Mouse (Mus musculus) C2C12 (cell line): ENCODE measurements around the gene Sla2. TPM values are rescaled to one million over a fixed set of nuclear protein-coding genes. Genes with fewer than 3 reads are reported as not detected.
"Not testable (repeated sequence)": the region's sequence is repeated elsewhere in the genome, so short reads cannot be mapped to it uniquely, and the experiment has no call there.

Source experiments
- H3K27me3 ChIP-seq: one replicate; pipeline ENCODE4 v1.6.1; 2011; ENCODE audit not compliant: control insufficient read depth, insufficient read depth, insufficient read length
- H3K36me3 ChIP-seq: one replicate; pipeline ENCODE4 v1.6.1; 2011; ENCODE audit not compliant: control insufficient read depth, insufficient read depth
- H3K4me3 ChIP-seq: one replicate; pipeline ENCODE4 v1.5.1; 2011; ENCODE audit warnings: mild to moderate bottlenecking, control low read depth; ENCODE audit not compliant: poor library complexity, insufficient read depth, severe bottlenecking
- H3K79me2 ChIP-seq: one replicate; pipeline ENCODE4 v1.6.1; 2011; ENCODE audit not compliant: control insufficient read depth, insufficient read depth
- H3K79me3 ChIP-seq: one replicate; pipeline ENCODE4 v1.6.1; 2011; ENCODE audit warnings: low read depth, control low read depth
- H3ac ChIP-seq: one replicate; pipeline ENCODE3; 2011; ENCODE audit warnings: low read depth; ENCODE audit not compliant: control insufficient read depth, insufficient read length
- CEBPB ChIP-seq: IDR thresholded peaks from one replicate; pipeline ENCODE4 v1.6.1; 2011; ENCODE audit warnings: low read depth, mild to moderate bottlenecking, control low read depth, moderate library complexity
- CTCF ChIP-seq: IDR thresholded peaks from one replicate; pipeline ENCODE4 v1.5.1; 2011; ENCODE audit not compliant: control insufficient read depth, insufficient read depth, insufficient read length
- FOSL1 ChIP-seq: IDR thresholded peaks from one replicate; pipeline ENCODE4 v1.8.0; 2011; ENCODE audit warnings: mild to moderate bottlenecking, low read length; ENCODE audit not compliant: poor library complexity, insufficient read depth, severe bottlenecking
- MAX ChIP-seq: IDR thresholded peaks from one replicate; pipeline ENCODE4 v1.6.1; 2011; ENCODE audit warnings: mild to moderate bottlenecking, control low read depth
- MYOD1 ChIP-seq: IDR thresholded peaks from one replicate; pipeline ENCODE4 v1.6.1; 2011; ENCODE audit warnings: low read depth; ENCODE audit not compliant: control insufficient read depth, insufficient read length
- MYOG ChIP-seq: IDR thresholded peaks from one replicate; pipeline ENCODE4 v1.6.1; 2011; ENCODE audit not compliant: control insufficient read depth, insufficient read length; ENCODE audit errors: extremely low read depth
- USF1 ChIP-seq: IDR thresholded peaks from one replicate; pipeline ENCODE4 v1.6.1; 2011; ENCODE audit warnings: low read depth, mild to moderate bottlenecking, control low read depth, moderate library complexity
- polyA plus RNA-seq: library from polyadenylated mRNA; unstranded; fragments of >200 nt; fragmentation: generic; extraction: Trizol; gene quantifications from one replicate; pipeline ENCODE4 v1.2.1, GENCODE M21; 2012; ENCODE audit warnings: missing spikeins

Gene Sla2
- polyA plus RNA-seq, 1 experiment = 0.13 TPM

DNA sequence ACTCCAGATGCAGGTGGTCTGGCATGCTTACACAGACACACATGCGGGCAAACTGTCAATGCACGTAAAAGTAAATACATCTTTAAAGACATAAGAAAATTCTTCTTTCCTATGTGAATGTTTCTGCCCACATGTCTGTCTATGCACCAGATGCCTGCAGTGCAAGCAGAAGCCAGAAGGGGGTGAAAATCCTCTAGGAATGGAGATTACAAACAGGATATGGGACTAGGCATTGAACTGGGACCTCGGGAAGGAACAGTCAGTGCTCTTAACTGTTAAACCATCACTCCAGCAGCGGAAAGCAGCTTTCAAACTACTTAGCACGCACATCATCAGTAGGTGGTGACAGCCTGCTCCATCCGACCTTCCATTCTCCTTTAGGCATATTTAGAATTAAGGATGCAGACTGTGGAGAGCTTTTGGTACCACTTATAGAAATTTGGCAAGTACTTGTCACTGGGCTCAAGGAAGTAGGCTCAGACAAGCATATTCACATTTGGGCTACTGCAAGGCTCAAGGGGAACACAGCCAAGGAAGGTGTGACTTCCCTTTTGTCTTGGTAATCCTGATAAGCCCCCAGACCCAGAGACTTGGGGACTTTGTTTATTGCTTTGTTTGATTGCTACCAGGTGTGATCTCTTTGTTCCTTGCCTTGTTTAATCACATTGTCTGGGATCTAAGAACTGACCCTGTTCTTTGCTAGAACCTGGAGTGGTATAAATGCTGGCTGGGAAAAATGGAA lies 18.2 kb upstream of the Sla2 start:
- TF ChIP-seq MYOD1 = no peak
- no peak for TF ChIP-seq MAX
- peak; percentile 3 for TF ChIP-seq CTCF
- TF ChIP-seq USF1 = no peak
- TF ChIP-seq CEBPB = no peak
- TF ChIP-seq MYOG = no peak
- no peak for TF ChIP-seq FOSL1
- Histone ChIP-seq H3K79me3 (no peaks in the 10 kb centered on the region), H3ac (no peak overlapping the region), H3K36me3 (no peaks in the 10 kb centered on the region), H3K27me3 (peaks cover 3% of the 10 kb centered on the region), H3K79me2 (no peaks in the 10 kb centered on the region), H3K4me3 (no peak overlapping the region)

DNA sequence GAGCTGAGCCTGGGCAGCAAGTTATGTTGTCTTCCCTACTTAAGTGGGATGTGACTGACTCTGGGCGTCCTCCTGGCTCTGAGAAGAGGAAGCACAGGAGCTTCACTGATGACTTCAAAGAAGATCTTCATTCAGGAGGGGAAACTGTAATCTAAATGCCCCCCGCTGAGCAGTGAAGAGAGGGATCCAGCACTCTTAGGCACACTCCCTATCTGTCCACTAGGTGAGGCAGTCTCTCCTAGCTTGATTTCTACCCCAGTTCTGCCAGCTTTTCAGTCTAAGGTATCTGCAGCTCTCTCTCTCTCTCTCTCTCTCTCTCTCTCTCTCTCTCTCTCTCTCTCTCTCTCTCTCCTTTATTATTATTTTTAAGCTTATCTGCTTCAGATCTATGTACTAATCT lies 16.4 kb upstream of the Sla2 start:
- TF ChIP-seq CTCF (no peak), FOSL1 (no peak), USF1 (no peak), MAX (no peak), MYOG (no peak), MYOD1 (no peak), CEBPB (no peak)
- Histone ChIP-seq H3K79me3 (no peaks in the 10 kb centered on the region), H3K4me3 (no peak overlapping the region), H3K27me3 (peaks cover 7% of the 10 kb centered on the region), H3K79me2 (no peaks in the 10 kb centered on the region), H3ac (no peak overlapping the region), H3K36me3 (no peaks in the 10 kb centered on the region)

DNA sequence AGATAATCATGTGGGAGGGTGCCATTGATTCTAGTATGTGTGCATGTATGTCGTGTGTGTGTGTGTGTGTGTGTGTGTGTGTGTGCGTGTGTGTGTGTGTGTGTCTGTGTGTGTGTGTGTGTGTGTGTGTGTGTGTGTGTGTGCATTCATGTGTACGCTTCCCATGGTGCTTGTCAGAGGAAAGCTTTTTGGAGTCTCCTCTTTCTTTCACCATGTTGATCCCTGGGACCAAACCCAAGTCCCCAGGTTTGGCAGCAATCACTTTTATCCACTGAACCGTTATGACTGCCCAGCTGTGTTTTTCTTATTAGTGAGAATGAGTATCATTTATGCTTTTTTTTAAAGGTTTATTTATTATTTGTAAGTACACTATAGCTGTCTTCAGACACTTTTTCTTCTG lies 15.4 kb upstream of the Sla2 start:
- not testable (repeated sequence) for H3K36me3 ChIP-seq

DNA sequence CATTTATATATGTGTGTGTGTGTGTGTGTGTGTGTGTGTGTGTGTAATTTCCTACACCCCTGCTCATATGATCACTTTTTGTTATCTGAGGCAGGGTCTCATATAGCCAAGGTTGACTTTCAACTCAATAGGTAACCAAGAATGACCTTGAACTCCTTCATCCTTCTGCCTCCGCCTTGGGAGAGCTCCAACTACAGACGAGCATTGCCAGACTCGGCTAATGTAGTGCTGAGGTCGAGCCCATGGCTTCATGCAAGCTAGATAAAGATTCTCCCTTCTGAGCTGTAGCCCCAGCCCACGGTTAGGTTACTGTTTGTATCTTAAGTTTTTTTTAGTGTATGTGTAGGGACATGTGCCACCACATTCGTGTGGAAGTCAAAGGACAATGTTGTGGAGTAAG lies 14.9 kb upstream of the Sla2 start:
- peaks cover 7% of the 10 kb centered on the region for H3K27me3 ChIP-seq
- H3ac ChIP-seq = no peak overlapping the region
- H3K36me3 ChIP-seq = no peaks in the 10 kb centered on the region
- H3K79me2 ChIP-seq = no peaks in the 10 kb centered on the region
- TF ChIP-seq FOSL1 = no peak
- TF ChIP-seq USF1 = no peak
- no peak for TF ChIP-seq CEBPB
- no peak for TF ChIP-seq MAX
- no peak for TF ChIP-seq CTCF
- TF ChIP-seq MYOG = no peak
- TF ChIP-seq MYOD1 = no peak
- no peak overlapping the region for H3K4me3 ChIP-seq
- H3K79me3 ChIP-seq = no peaks in the 10 kb centered on the region

More for the DNA sequence above, 15.4 kb upstream of the Sla2 start:
- H3K79me3 ChIP-seq, H3K79me2 ChIP-seq, H3K4me3 ChIP-seq, H3ac ChIP-seq, H3K27me3 ChIP-seq: not testable (repeated sequence)

DNA sequence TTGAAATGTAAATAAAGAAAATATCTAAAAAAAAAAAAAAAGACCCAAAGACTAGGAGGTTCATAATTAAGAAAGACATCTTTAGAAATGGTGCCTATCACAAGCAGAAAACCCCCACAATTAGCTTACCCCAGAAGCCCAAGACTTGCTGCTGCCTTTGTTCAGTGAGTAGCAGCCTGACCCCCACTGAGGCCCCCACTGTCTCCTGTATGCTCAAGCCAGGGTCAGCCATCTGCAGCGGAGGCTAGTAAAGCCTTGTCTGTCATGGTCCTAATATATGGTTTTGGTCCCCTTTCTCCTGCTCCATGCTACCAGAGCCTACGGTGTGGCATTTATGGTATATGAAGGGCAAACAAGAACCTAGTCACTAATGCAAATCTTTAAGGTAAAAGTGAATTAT lies 14.4 kb upstream of the Sla2 start:
- TF ChIP-seq MAX (no peak), CTCF (no peak), USF1 (no peak)
- H3ac ChIP-seq = no peak overlapping the region
- no peaks in the 10 kb centered on the region for H3K36me3 ChIP-seq
- H3K4me3 ChIP-seq = no peak overlapping the region
- H3K27me3 ChIP-seq = peaks cover 7% of the 10 kb centered on the region
- no peaks in the 10 kb centered on the region for H3K79me3 ChIP-seq
- no peaks in the 10 kb centered on the region for H3K79me2 ChIP-seq

DNA sequence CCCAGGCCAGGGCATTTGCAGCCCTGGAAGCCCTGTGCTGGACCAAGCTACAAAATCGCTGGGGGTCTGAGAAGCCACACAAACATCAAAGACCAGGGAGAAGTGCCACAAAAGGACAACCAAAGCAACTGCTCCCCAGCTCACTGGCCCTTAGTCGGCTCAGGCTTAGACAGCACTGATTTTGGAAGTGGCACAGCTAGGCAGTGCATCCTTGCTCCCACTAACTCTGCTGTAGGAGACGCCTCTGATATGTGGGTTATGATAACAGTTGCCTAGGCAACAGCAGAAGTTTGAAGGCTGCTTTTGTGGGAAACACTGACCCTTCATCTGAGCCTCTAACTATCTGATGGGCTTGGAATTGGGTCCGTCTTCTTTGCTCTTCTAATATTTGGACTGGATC lies 12.2 kb upstream of the Sla2 start:
- TF ChIP-seq MAX (no peak), MYOD1 (no peak), CEBPB (no peak), FOSL1 (no peak), CTCF (no peak), MYOG (no peak), USF1 (no peak)
- Histone ChIP-seq H3ac (no peak overlapping the region), H3K4me3 (no peak overlapping the region), H3K79me3 (no peaks in the 10 kb centered on the region), H3K79me2 (no peaks in the 10 kb centered on the region), H3K27me3 (peaks cover 7% of the 10 kb centered on the region), H3K36me3 (no peaks in the 10 kb centered on the region)
